Mouse (Mus musculus) urinary bladder, postnatal 14 days (tissue): ENCODE data around the gene Mageb18.
"Not testable (repeated sequence)": the region's sequence is repeated elsewhere in the genome, so short reads cannot be mapped to it uniquely, and the experiment has no call there.

Experiments
- DNase-seq: peaks from one replicate; pipeline ENCODE4 v3.0.0; 2021; ENCODE audit warnings: low spot score

The Mageb18 gene

DNA sequence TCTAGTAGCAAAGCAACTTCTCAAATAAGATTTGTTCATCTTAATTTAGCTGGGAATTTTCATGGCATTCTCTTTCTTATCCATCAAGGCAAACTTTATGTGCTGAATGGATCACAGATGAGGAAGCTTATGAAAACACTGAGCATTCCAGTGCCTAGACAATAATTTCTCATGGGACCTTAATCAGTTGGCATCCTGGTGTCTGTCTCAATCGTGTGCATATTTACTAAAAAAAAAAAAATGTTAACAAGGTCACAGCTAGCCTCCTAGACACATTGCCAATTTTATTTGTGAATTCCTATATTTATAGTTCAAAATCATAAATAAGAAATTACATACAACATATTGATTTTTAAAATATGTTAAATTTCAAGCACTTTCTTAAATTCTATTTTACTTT is at the start of gene Mageb18:
Mageb18 (minus strand) TSS at position 101 of the 400 bp plus-strand sequence.
- DNase-seq, result no peak

DNA sequence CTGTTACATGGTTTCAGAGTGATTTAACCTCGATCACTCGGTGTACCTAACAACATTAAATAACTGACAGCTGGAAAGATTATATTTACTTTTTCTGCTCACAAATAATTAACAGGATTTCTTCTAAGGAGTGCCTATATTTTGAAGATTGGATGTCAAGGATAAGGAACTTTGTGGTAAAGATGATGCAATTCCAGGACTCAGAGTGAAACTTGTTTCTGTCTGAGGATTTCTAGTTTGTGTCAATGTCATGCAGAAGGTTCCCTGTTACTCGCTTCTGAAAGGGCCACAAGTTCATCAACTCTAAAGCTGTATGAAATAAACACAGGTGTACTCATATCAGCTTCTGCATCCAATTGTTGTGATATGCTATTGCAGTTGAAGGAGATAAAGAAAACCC is 13.4 kb upstream of the Mageb18 start:
- DNase-seq, result no peak

DNA sequence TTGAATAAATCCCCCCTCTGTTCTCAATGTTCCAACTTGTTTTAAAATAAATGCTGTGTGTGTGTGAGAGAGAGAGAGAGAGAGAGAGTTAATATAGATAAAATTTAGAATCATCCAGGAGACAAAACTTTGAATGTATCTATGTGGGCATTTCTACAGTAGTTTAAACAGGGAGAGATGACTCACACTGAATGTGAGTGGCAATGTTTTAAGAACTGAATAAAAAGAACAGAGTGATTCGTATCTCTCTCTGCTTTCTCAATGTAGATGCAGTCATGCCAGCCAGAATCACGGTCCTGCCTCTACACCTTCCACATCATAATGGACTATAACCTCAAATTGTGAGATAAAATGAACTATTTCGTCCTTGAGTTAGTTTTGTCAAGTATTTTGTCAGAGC is 11.1 kb upstream of the Mageb18 start:
- no peak for DNase-seq

DNA sequence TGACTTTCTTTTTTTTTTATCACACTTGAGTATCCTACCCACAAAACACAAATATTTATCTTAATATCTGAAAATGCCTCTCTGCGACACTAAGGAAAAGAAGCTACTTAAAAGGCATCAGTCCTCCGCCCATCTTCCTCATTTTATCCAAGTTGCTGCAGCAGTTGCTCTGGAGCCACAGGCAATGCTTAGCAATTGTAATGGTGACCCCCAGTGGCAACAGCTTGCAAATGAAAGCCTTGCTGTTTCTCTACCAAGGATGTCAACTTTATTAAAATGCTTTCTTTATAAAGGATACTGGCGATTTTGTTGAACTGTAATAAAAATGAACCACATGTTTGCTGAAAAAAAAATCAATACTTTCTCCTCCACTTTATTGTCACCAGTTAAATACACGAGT is 2.0 kb downstream of the Mageb18 start:
- peak; percentile 2 for DNase-seq

DNA sequence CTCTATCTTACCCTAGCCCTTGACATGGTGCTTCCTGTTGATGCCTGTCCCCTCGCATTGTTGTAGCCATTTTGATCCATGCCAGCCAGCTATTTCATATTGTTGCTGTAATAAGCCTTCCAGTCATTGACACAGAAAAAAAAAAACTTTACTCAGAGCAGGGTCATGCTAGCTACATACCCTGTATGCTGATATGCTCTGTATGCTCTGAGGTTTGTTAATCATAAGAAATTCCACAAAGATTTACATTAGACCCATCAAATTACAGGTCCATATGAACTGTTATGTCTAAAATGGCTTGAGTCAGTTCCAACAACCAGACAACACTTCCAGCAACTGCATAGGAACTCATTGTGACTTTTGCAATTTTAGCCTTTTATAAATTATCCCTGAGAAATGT is 71.5 kb downstream of the Mageb18 start:
- no peak for DNase-seq

DNA sequence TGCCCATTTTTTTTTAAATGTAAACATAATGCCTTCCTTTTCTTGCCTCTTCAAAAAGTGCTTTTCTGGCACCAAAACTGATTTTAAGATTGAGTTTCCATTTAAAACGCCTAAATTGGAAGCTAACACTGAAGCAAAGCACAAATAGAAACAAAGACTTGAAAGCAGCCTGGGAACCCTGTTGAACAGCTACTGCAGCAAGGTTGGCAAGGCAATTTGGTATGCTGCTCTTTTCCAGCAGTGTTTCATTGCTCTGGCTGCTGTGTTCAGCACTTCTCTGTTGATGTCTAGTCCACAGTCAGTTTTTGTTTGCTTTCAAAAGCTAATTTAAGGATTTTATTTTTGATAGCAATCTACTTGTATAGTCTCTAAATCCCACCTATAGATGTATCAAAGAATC is 101.1 kb downstream of the Mageb18 start:
- no peak for DNase-seq

DNA sequence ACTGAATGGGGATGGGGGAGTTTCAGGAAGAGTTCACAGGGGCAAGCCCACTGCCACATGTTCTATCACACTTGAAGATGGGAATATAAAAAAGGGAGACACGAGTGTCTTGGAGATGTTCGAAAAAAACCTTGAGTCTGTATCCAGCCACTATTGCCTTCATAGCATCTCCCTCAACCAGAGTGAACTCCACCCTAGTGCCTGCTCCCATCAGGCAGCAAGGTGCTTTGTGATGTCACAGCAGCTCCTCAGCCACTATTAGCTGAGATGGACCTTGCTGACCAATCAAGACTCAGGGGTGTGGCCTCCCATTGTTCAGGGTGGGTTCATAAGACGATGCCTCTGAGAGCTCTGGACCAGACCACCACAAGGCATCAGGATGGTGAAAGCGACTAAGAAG is 109.7 kb downstream of the Mageb18 start, which contains the start of gene Gm5941:
Gm5941 (plus strand) TSS at position 301 of the 400 bp plus-strand sequence.
- DNase-seq, result not testable (repeated sequence)

DNA sequence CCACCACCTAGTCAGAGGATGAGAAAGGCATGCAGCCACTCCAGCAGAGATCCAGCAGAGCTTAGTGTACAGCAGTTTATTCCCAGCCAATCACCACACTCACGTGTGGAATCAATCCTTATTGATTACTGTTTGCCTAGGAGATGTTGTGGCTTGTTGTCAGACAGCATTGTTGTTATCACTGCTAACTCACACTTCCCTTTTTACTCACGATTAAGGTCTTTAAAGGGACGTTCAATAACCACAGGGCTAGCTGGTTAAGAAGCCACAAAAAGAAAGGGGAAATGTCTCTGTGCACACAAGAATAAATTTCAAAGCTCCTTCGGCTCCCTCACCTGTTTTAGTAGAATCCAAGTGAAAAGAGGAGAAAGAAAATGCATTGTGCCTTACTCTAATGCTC is 134.6 kb downstream of the Mageb18 start:
- no peak for DNase-seq

DNA sequence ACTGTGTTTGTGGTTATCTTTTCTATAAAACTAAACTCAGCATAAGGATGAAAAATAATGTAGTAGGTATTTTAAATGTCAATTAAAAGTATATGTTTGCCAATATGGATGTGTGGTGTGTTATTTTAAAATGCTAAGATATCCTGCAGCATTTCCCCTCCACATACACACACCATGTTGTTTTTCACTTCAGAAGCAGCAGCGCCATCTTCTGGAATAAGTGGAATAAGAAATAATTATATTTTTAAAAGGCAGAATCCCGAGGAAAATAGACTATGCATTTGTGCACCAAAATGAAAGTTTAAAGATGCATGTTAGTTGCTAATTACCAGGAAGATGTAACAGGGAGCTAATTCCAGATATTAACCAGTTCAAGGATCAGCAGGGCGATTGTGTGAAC is 138.9 kb downstream of the Mageb18 start:
- no peak for DNase-seq

DNA sequence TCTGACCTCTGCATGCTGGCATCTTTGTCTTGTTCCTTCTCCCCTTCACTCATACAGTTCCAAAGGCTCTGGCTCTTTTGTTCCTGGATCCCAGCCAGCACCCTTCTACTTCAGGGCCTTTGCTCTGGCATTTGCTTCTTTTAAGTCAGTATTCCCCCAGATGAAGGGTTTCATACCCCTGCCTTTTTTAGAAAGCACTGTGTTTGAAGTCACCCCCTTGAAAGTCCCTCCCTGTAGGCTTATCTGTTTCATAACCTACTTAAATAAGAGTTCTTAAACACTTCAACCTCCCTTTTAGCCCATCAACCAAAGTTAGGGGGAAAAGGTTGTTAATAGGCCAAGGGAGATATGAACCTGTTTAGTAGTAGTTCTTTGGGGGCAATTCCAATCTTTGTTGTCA is 212.0 kb downstream of the Mageb18 start:
- no peak for DNase-seq

DNA sequence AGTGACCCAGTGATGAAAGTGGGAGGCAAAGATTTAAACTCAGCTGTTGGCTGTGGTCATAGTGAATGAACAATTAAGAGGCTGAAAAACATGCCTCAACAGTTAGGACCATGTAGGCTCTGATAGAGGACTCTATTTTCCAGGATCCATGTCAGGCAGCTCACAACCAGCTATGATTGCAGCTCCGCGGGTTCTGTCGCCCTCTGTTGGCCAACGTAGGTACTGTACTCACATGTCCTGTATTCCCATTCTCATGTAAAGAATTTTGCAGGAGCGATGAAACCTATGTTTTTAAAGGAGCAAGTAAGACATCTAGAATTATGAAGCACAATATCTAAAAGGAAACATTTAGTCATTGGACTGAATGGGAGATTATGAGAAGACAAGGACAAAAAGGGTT is 256.4 kb downstream of the Mageb18 start:
- DNase-seq, result peak; percentile 24

DNA sequence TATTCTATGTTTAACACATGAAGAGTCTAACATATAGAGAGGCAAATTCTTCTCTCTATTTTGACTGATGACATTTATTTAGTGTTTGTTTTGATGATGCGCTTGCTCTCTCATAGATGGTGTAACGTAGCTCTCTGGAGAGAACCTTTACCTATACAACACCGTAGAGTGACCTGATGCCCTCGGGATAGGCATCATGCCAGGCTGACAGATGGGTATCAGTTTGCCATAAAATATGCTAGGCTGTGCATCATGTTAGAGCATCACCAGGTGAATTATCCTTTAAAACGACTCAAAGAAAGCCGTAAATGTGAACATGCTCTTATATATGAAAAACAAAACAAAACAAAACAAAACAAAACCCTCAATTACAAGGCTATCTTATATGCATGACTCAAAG is 258.5 kb downstream of the Mageb18 start:
- no peak for DNase-seq

DNA sequence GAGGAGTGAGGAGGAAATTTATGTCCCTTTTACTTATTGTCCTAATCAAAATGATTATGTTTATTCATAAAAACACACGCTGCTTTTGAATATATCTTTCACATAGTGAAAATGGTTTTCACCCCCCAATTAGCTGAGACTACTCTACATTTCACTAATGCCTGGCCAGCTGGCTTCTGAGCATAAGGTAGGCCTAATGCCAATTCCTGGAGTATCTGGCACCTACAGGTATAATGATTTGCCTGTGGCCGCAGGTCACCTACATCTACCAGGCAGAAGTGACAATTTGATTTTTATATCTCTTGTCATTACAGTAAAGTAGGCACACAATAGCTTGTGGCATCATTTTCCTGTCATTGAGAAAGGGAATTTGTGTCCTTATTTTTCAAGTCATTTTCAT is 259.8 kb downstream of the Mageb18 start:
- no peak for DNase-seq

DNA sequence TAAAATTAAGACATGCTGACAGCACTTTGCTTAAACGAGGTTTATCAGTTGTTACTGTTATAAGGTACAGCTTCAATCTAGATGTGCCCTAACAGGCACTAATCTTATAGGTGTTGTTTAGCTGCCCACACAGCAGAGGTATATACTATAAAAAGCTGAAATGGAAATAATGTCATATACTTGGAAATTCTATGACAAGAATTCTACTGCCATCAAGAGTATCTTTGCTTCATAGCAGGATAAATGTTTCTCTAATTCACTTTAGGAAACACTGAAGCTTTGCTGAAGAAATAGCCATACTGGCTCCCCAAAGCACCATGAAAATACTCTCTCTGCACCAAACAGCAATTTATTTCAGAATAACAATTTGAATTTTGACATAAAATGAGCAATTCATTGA is 265.9 kb downstream of the Mageb18 start:
- no peak for DNase-seq

DNA sequence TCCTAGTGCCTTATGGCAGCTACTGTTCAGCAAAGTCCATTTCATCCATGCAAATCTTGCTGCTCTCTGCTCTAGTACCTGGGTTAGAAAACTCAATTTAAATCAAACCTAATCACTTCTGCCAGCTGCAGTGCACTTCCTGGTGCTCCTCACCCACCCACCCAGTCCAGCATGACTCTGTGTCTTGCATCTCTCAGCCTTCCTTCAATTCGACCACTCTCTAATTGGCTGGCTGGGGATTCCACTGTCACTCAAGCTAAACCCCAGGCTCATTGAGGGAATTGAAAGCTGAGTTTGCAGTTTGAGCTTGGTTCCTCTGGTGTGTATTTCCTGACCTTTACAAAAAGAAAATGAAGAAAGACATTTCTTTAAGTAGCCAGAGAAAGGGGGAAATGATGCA is 275.8 kb downstream of the Mageb18 start:
- DNase-seq, result no peak

DNA sequence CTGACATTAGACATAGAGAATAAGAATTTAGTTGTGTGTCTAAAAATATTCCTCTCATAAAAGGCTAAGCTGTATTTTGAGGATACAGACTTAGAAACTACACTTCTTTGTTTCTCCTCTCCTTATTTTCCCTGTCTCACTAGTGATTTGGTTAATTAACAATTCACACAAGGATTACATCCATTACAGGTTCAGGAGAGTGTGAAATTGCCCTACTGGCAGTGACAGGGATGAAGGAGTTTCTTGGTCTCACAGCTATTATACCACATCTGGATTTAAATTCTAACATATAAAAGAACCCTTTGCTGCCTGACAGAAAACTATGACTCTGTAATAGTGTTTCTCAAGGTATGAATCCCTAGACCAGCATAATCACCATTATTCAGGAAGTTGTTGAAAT is 318.8 kb downstream of the Mageb18 start:
- no peak for DNase-seq
